Mouse (Mus musculus): Measurements from ENCODE around the gene Themis. TPM values are rescaled to one million over a fixed set of nuclear protein-coding genes. Genes with fewer than 3 reads are reported as not detected.

Gene Themis
- polyA plus RNA-seq, 1 experiment from 2014 or later: not detected

- Histone ChIP-seq H3K36me3 (ENCODE audit: control insufficient read depth, insufficient read depth, low read length) (no peaks in the 10 kb centered on the region), H3K27me3 (replicated peaks; ENCODE audit: control insufficient read depth, insufficient read depth, low read length) (no peaks in the 10 kb centered on the region), H3K4me2 (ENCODE audit: low read length) (no peak overlapping the region), H3K4me3 (ENCODE audit: low read depth, low read length) (no peak overlapping the region), H3K4me1 (replicated peaks; ENCODE audit: control insufficient read depth, insufficient read depth, low read length) (no peaks in the 10 kb centered on the region), H3K9ac (ENCODE audit: low read length) (no peak overlapping the region), H3K9me3 (ENCODE audit: control insufficient read depth, low read length) (no peaks in the 10 kb centered on the region), H3K27ac (ENCODE audit: low read depth) (no peak overlapping the region)
- no peak for DNase-seq (ENCODE audit: low spot score)
- 78% methylated on average over 4 of the region's 4 CpGs for WGBS
- no peak for ATAC-seq (replicated peaks; ENCODE audit: low FRiP score, low TSS enrichment, low read depth)
These were observed 148.0 kb downstream of the Themis start for GRCm38 (mm10) chr10:28816160-28816559.

- 73% methylated on average over 3 of the region's 3 CpGs for WGBS
- no peak for ATAC-seq (replicated peaks; ENCODE audit: low FRiP score, low TSS enrichment, low read depth)
These were observed 154.2 kb downstream of the Themis start for GRCm38 (mm10) chr10:28822320-28822719.

GRCm38 (mm10) chr10:28842605-28843004, 174.4 kb downstream of the Themis start:
- Histone ChIP-seq H3K27me3 (replicated peaks; ENCODE audit: control insufficient read depth, insufficient read depth, low read length) (no peaks in the 10 kb centered on the region), H3K4me1 (replicated peaks; ENCODE audit: control insufficient read depth, insufficient read depth, low read length) (no peaks in the 10 kb centered on the region), H3K9ac (ENCODE audit: low read length) (no peak overlapping the region), H3K9me3 (ENCODE audit: control insufficient read depth, low read length) (no peaks in the 10 kb centered on the region), H3K4me2 (ENCODE audit: low read length) (no peak overlapping the region), H3K36me3 (ENCODE audit: control insufficient read depth, insufficient read depth, low read length) (no peaks in the 10 kb centered on the region), H3K27ac (ENCODE audit: low read depth) (no peak overlapping the region), H3K4me3 (ENCODE audit: low read depth, low read length) (no peak overlapping the region)
- WGBS: 67% methylated on average over 2 of the region's 2 CpGs
- no peak for DNase-seq (ENCODE audit: low spot score)
- ATAC-seq (replicated peaks; ENCODE audit: low FRiP score, low TSS enrichment, low read depth): no peak

More at GRCm38 (mm10) chr10:28822320-28822719, 154.2 kb downstream of the Themis start:
- Histone ChIP-seq H3K9me3 (ENCODE audit: control insufficient read depth, low read length) (no peaks in the 10 kb centered on the region), H3K27ac (ENCODE audit: low read depth) (no peak overlapping the region), H3K9ac (ENCODE audit: low read length) (no peak overlapping the region), H3K36me3 (ENCODE audit: control insufficient read depth, insufficient read depth, low read length) (no peaks in the 10 kb centered on the region), H3K4me3 (ENCODE audit: low read depth, low read length) (no peak overlapping the region), H3K27me3 (replicated peaks; ENCODE audit: control insufficient read depth, insufficient read depth, low read length) (no peaks in the 10 kb centered on the region), H3K4me1 (replicated peaks; ENCODE audit: control insufficient read depth, insufficient read depth, low read length) (no peaks in the 10 kb centered on the region), H3K4me2 (ENCODE audit: low read length) (no peak overlapping the region)
- no peak for DNase-seq (ENCODE audit: low spot score)

GRCm38 (mm10) chr10:28843755-28844717, 175.9 kb downstream of the Themis start:
- Histone ChIP-seq H3K36me3 (ENCODE audit: control insufficient read depth, insufficient read depth, low read length) (no peaks in the 10 kb centered on the region), H3K9ac (ENCODE audit: low read length) (no peak overlapping the region), H3K9me3 (ENCODE audit: control insufficient read depth, low read length) (no peaks in the 10 kb centered on the region), H3K4me2 (ENCODE audit: low read length) (no peak overlapping the region), H3K27me3 (replicated peaks; ENCODE audit: control insufficient read depth, insufficient read depth, low read length) (no peaks in the 10 kb centered on the region), H3K4me3 (ENCODE audit: low read depth, low read length) (no peak overlapping the region), H3K27ac (ENCODE audit: low read depth) (no peak overlapping the region), H3K4me1 (replicated peaks; ENCODE audit: control insufficient read depth, insufficient read depth, low read length) (no peaks in the 10 kb centered on the region)
- DNase-seq (ENCODE audit: low spot score): peak; percentile 63
- no peak for ATAC-seq (replicated peaks; ENCODE audit: low FRiP score, low TSS enrichment, low read depth)
- WGBS: 27% methylated on average over 7 of the region's 7 CpGs

GRCm38 (mm10) chr10:28856154-28856553, 188.0 kb downstream of the Themis start:
- H3K27me3 ChIP-seq (replicated peaks; ENCODE audit: control insufficient read depth, insufficient read depth, low read length): no peaks in the 10 kb centered on the region
- no peak overlapping the region for H3K9ac ChIP-seq (ENCODE audit: low read length)
- H3K4me3 ChIP-seq (ENCODE audit: low read depth, low read length): no peak overlapping the region
- H3K4me2 ChIP-seq (ENCODE audit: low read length): no peak overlapping the region
- H3K36me3 ChIP-seq (ENCODE audit: control insufficient read depth, insufficient read depth, low read length): no peaks in the 10 kb centered on the region
- no peaks in the 10 kb centered on the region for H3K4me1 ChIP-seq (replicated peaks; ENCODE audit: control insufficient read depth, insufficient read depth, low read length)
- no peaks in the 10 kb centered on the region for H3K9me3 ChIP-seq (ENCODE audit: control insufficient read depth, low read length)
- 85% methylated on average over 2 of the region's 2 CpGs for WGBS
- DNase-seq (ENCODE audit: low spot score) (no peak), ATAC-seq (replicated peaks; ENCODE audit: low FRiP score, low TSS enrichment, low read depth) (no peak)
- no peak overlapping the region for H3K27ac ChIP-seq (ENCODE audit: low read depth)

GRCm38 (mm10) chr10:28870580-28871354, 202.6 kb downstream of the Themis start:
- Histone ChIP-seq H3K9ac (ENCODE audit: low read length) (no peak overlapping the region), H3K36me3 (ENCODE audit: control insufficient read depth, insufficient read depth, low read length) (no peaks in the 10 kb centered on the region), H3K27ac (ENCODE audit: low read depth) (no peak overlapping the region), H3K27me3 (replicated peaks; ENCODE audit: control insufficient read depth, insufficient read depth, low read length) (no peaks in the 10 kb centered on the region), H3K4me1 (replicated peaks; ENCODE audit: control insufficient read depth, insufficient read depth, low read length) (no peaks in the 10 kb centered on the region), H3K4me2 (ENCODE audit: low read length) (no peak overlapping the region), H3K4me3 (ENCODE audit: low read depth, low read length) (no peak overlapping the region), H3K9me3 (ENCODE audit: control insufficient read depth, low read length) (no peaks in the 10 kb centered on the region)
- ATAC-seq (replicated peaks; ENCODE audit: low FRiP score, low TSS enrichment, low read depth): no peak
- no peak for DNase-seq (ENCODE audit: low spot score)
- 72% methylated on average over 4 of the region's 4 CpGs for WGBS

GRCm38 (mm10) chr10:28874605-28875004, 206.4 kb downstream of the Themis start:
- Histone ChIP-seq H3K9me3 (ENCODE audit: control insufficient read depth, low read length) (no peaks in the 10 kb centered on the region), H3K4me2 (ENCODE audit: low read length) (no peak overlapping the region), H3K4me3 (ENCODE audit: low read depth, low read length) (no peak overlapping the region), H3K27me3 (replicated peaks; ENCODE audit: control insufficient read depth, insufficient read depth, low read length) (no peaks in the 10 kb centered on the region), H3K4me1 (replicated peaks; ENCODE audit: control insufficient read depth, insufficient read depth, low read length) (no peaks in the 10 kb centered on the region), H3K36me3 (ENCODE audit: control insufficient read depth, insufficient read depth, low read length) (no peaks in the 10 kb centered on the region), H3K9ac (ENCODE audit: low read length) (no peak overlapping the region), H3K27ac (ENCODE audit: low read depth) (no peak overlapping the region)
- 67% methylated on average over 4 of the region's 4 CpGs for WGBS
- no peak for DNase-seq (ENCODE audit: low spot score)
- ATAC-seq (replicated peaks; ENCODE audit: low FRiP score, low TSS enrichment, low read depth): no peak

GRCm38 (mm10) chr10:28887643-28888042, 219.5 kb downstream of the Themis start:
- WGBS: 100% methylated on average over 1 of the region's 1 CpGs
- no peak overlapping the region for H3K4me3 ChIP-seq (ENCODE audit: low read depth, low read length)
- H3K27ac ChIP-seq (ENCODE audit: low read depth): no peak overlapping the region
- no peak overlapping the region for H3K4me2 ChIP-seq (ENCODE audit: low read length)
- DNase-seq (ENCODE audit: low spot score): no peak
- no peak for ATAC-seq (replicated peaks; ENCODE audit: low FRiP score, low TSS enrichment, low read depth)
- no peaks in the 10 kb centered on the region for H3K9me3 ChIP-seq (ENCODE audit: control insufficient read depth, low read length)
- no peaks in the 10 kb centered on the region for H3K36me3 ChIP-seq (ENCODE audit: control insufficient read depth, insufficient read depth, low read length)
- no peaks in the 10 kb centered on the region for H3K4me1 ChIP-seq (replicated peaks; ENCODE audit: control insufficient read depth, insufficient read depth, low read length)
- H3K9ac ChIP-seq (ENCODE audit: low read length): no peak overlapping the region
- no peaks in the 10 kb centered on the region for H3K27me3 ChIP-seq (replicated peaks; ENCODE audit: control insufficient read depth, insufficient read depth, low read length)
